Mouse (Mus musculus): Measurements from ENCODE around the gene Wdr31. TPM values are rescaled to one million over a fixed set of nuclear protein-coding genes. Genes with fewer than 3 reads are reported as not detected.
A peak's percentile ranks its signal among the peaks of the same experiment; 100 is the strongest.

Wdr31 gene
- polyA plus RNA-seq, 1 experiment from 2014 or later = 6.8 TPM

- H3K4me1 ChIP-seq (ENCODE audit: control insufficient read depth, insufficient read depth, low read length) = peaks cover 10% of the 10 kb centered on the region; the same call in 1 of the 2 replicates
- H3K27ac ChIP-seq (ENCODE audit: low read length) = peak overlapping the region; percentile 92
- peak overlapping the region; percentile 78 for H3K4me3 ChIP-seq (replicated peaks; ENCODE audit: low read length)
- H3K4me2 ChIP-seq (ENCODE audit: low read depth, low read length) = peak overlapping the region; percentile 76
- peaks cover 14% of the 10 kb centered on the region; the same call in 1 of the 2 replicates for H3K36me3 ChIP-seq (ENCODE audit: control insufficient read depth, insufficient read depth, low read length)
- peak; percentile 91 for ATAC-seq (ENCODE audit: insufficient read depth, low FRiP score)
- WGBS = 2% methylated on average over 38 of the region's 38 CpGs
- H3K9me3 ChIP-seq (replicated peaks; ENCODE audit: control insufficient read depth, low read length) = no peaks in the 10 kb centered on the region
- no peaks in the 10 kb centered on the region for H3K27me3 ChIP-seq (ENCODE audit: control insufficient read depth, insufficient read depth, low read length)
- peak overlapping the region; percentile 84 for H3K9ac ChIP-seq (ENCODE audit: low read length)
These were observed 31.5 kb upstream of the Wdr31 start for GRCm38 (mm10) chr4:62501964-62502732.

DNA sequence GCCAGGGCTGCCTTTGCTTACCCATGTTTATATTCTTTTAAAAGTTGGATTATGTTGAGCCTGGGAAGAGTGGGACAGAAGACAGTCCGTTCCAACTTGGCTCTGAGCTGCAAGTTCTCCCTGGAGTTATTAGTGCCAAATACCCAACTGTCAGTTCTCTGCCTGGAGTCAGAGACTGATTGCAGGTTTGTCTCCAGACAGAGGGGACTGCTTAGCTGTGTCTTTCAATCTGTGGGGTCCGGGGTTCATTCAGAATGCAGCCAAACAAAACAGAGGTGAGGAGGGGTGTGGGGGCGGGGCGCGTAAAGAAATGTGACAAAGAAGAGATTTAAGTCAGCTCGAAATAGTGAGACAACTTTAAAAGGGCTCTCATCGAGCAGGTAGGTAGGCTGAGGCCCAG lies 30.8 kb upstream of the Wdr31 start:
- Histone ChIP-seq H3K4me3 (replicated peaks; ENCODE audit: low read length) (peak overlapping the region; percentile 78), H3K9ac (ENCODE audit: low read length) (peak overlapping the region; percentile 84), H3K36me3 (ENCODE audit: control insufficient read depth, insufficient read depth, low read length) (peaks cover 14% of the 10 kb centered on the region; the same call in 1 of the 2 replicates), H3K9me3 (replicated peaks; ENCODE audit: control insufficient read depth, low read length) (no peaks in the 10 kb centered on the region), H3K27me3 (ENCODE audit: control insufficient read depth, insufficient read depth, low read length) (no peaks in the 10 kb centered on the region), H3K4me1 (ENCODE audit: control insufficient read depth, insufficient read depth, low read length) (peaks cover 14% of the 10 kb centered on the region; the same call in 1 of the 2 replicates), H3K4me2 (ENCODE audit: low read depth, low read length) (peak overlapping the region; percentile 76), H3K27ac (ENCODE audit: low read length) (peak overlapping the region; percentile 92)
- peak; percentile 28; the same call in 1 of the 2 replicates for ATAC-seq (ENCODE audit: insufficient read depth, low FRiP score)
- under 1% methylated on average over 7 of the region's 7 CpGs for WGBS

DNA sequence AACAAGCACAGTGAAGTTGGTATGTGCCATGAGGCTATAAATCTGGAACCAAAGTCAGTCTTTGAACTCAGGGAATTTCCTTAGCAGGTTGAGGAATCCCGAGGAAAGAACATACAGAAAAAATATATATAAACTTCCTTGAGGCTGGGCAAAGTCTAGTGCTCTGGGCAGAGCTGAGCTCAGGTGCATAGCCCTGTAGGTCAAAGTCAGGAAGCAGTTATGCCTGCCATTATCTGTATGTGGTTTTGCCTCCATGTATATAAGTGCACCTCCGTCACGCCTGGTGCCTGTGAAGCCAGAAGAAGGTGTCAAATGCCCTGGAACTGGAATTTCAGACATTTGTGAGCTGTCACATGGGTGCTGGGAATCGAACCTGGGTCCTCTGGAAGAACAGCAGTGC lies 30.1 kb upstream of the Wdr31 start:
- ATAC-seq (ENCODE audit: insufficient read depth, low FRiP score) = no peak
- no peak overlapping the region for H3K9ac ChIP-seq (ENCODE audit: low read length)

DNA sequence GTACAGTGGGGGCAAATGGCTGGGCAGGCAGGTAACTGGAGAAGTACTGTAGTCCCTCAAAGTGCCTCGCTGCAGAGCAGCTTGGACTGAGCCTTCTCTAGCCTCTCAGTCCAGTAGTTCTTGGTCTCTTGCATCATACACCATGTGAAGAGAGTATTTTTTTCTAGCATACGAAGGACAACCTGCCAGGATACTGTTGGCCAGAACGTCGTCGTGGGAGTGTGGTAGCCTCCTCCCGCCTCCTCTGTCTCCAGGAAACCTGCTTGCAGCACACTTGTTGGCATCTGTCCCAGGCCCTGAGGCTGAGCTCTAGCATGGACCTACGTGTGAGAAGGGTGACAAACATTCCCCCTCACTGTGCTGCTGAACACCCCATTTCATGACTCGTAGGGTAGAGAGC lies 26.1 kb upstream of the Wdr31 start:
- no peaks in the 10 kb centered on the region for H3K27me3 ChIP-seq (ENCODE audit: control insufficient read depth, insufficient read depth, low read length)
- H3K27ac ChIP-seq (ENCODE audit: low read length) = no peak overlapping the region
- H3K4me3 ChIP-seq (replicated peaks; ENCODE audit: low read length) = no peak overlapping the region
- ATAC-seq (ENCODE audit: insufficient read depth, low FRiP score) = no peak
- H3K9me3 ChIP-seq (replicated peaks; ENCODE audit: control insufficient read depth, low read length) = no peaks in the 10 kb centered on the region
- 46% methylated on average over 8 of the region's 8 CpGs for WGBS
- peaks cover 13% of the 10 kb centered on the region; the same call in 1 of the 2 replicates for H3K4me1 ChIP-seq (ENCODE audit: control insufficient read depth, insufficient read depth, low read length)
- H3K36me3 ChIP-seq (ENCODE audit: control insufficient read depth, insufficient read depth, low read length) = peaks cover 14% of the 10 kb centered on the region; the same call in 1 of the 2 replicates
- no peak overlapping the region for H3K4me2 ChIP-seq (ENCODE audit: low read depth, low read length)
- no peak overlapping the region for H3K9ac ChIP-seq (ENCODE audit: low read length)

More for the DNA sequence above, 30.1 kb upstream of the Wdr31 start:
- Histone ChIP-seq H3K27ac (ENCODE audit: low read length) (peak overlapping the region; percentile 92), H3K36me3 (ENCODE audit: control insufficient read depth, insufficient read depth, low read length) (peaks cover 14% of the 10 kb centered on the region; the same call in 1 of the 2 replicates), H3K4me1 (ENCODE audit: control insufficient read depth, insufficient read depth, low read length) (peaks cover 18% of the 10 kb centered on the region; the same call in 1 of the 2 replicates), H3K4me2 (ENCODE audit: low read depth, low read length) (peak overlapping the region; percentile 76), H3K9me3 (replicated peaks; ENCODE audit: control insufficient read depth, low read length) (no peaks in the 10 kb centered on the region), H3K4me3 (replicated peaks; ENCODE audit: low read length) (peak overlapping the region; percentile 21), H3K27me3 (ENCODE audit: control insufficient read depth, insufficient read depth, low read length) (no peaks in the 10 kb centered on the region)
- WGBS = 71% methylated on average over 4 of the region's 4 CpGs

DNA sequence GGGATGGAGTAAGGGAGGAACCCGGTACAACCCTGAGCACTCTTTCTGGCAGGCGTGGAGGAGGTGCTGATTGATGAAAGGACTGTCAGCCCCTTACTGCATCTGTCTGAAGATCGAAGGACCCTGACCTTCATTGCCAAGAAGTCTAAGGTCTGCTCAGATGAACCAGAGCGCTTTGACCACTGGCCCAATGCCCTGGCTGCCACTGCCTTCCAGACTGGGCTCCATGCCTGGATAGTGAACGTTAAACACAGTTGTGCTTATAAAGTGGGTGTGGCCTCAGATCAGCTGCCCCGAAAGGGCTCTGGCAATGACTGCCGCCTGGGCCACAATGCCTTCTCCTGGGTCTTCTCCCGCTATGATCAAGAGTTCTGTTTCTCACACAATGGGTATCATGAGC lies 25.2 kb upstream of the Wdr31 start:
- H3K27me3 ChIP-seq (ENCODE audit: control insufficient read depth, insufficient read depth, low read length) = no peaks in the 10 kb centered on the region
- no peaks in the 10 kb centered on the region for H3K9me3 ChIP-seq (replicated peaks; ENCODE audit: control insufficient read depth, low read length)
- no peak for ATAC-seq (ENCODE audit: insufficient read depth, low FRiP score)
- peaks cover 14% of the 10 kb centered on the region; the same call in 1 of the 2 replicates for H3K36me3 ChIP-seq (ENCODE audit: control insufficient read depth, insufficient read depth, low read length)
- peaks cover 12% of the 10 kb centered on the region; the same call in 1 of the 2 replicates for H3K4me1 ChIP-seq (ENCODE audit: control insufficient read depth, insufficient read depth, low read length)
- H3K9ac ChIP-seq (ENCODE audit: low read length) = no peak overlapping the region
- WGBS = 63% methylated on average over 8 of the region's 8 CpGs
- H3K27ac ChIP-seq (ENCODE audit: low read length) = no peak overlapping the region
- H3K4me3 ChIP-seq (replicated peaks; ENCODE audit: low read length) = no peak overlapping the region
- no peak overlapping the region for H3K4me2 ChIP-seq (ENCODE audit: low read depth, low read length)

GRCm38 (mm10) chr4:62494230-62494629 lies 23.5 kb upstream of the Wdr31 start:
- Histone ChIP-seq H3K27ac (ENCODE audit: low read length) (no peak overlapping the region), H3K9ac (ENCODE audit: low read length) (no peak overlapping the region), H3K4me3 (replicated peaks; ENCODE audit: low read length) (no peak overlapping the region), H3K4me2 (ENCODE audit: low read depth, low read length) (no peak overlapping the region), H3K4me1 (ENCODE audit: control insufficient read depth, insufficient read depth, low read length) (peaks cover 9% of the 10 kb centered on the region; the same call in 1 of the 2 replicates), H3K27me3 (ENCODE audit: control insufficient read depth, insufficient read depth, low read length) (no peaks in the 10 kb centered on the region), H3K36me3 (ENCODE audit: control insufficient read depth, insufficient read depth, low read length) (peaks cover 7% of the 10 kb centered on the region; the same call in 1 of the 2 replicates), H3K9me3 (replicated peaks; ENCODE audit: control insufficient read depth, low read length) (no peaks in the 10 kb centered on the region)
- 65% methylated on average over 9 of the region's 9 CpGs for WGBS
- ATAC-seq (ENCODE audit: insufficient read depth, low FRiP score) = no peak

DNA sequence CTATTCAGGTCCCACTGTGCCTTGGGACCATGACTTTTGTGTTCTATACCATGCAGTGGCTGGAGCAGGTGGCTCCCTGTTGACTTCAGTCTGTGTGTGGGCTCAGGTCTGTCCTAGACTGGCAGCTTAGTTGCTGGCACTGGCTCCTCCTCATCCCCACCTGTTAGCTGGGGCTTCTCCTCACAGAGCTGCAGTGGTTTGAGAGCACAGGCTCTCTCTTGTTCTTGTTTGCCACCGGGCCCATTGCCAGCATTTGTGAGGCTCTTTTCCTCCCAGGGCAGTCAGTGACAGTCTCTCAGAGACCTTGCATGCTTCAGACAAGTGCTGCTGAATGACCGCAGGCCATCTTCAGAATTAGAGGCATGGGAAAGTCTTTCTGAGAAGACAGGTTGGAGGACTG lies 22.0 kb upstream of the Wdr31 start:
- no peak overlapping the region for H3K4me2 ChIP-seq (ENCODE audit: low read depth, low read length)

GRCm38 (mm10) chr4:62487914-62488313 lies 17.2 kb upstream of the Wdr31 start:
- no peaks in the 10 kb centered on the region for H3K27me3 ChIP-seq (ENCODE audit: control insufficient read depth, insufficient read depth, low read length)
- no peak overlapping the region for H3K4me3 ChIP-seq (replicated peaks; ENCODE audit: low read length)
- H3K4me2 ChIP-seq (ENCODE audit: low read depth, low read length) = no peak overlapping the region
- H3K9me3 ChIP-seq (replicated peaks; ENCODE audit: control insufficient read depth, low read length) = no peaks in the 10 kb centered on the region
- no peak overlapping the region for H3K9ac ChIP-seq (ENCODE audit: low read length)
- peaks cover 3% of the 10 kb centered on the region; the same call in 1 of the 2 replicates for H3K4me1 ChIP-seq (ENCODE audit: control insufficient read depth, insufficient read depth, low read length)
- ATAC-seq (ENCODE audit: insufficient read depth, low FRiP score) = no peak
- H3K27ac ChIP-seq (ENCODE audit: low read length) = no peak overlapping the region
- H3K36me3 ChIP-seq (ENCODE audit: control insufficient read depth, insufficient read depth, low read length) = no peaks in the 10 kb centered on the region
- WGBS = 89% methylated on average over 2 of the region's 2 CpGs

More for the DNA sequence above, 22.0 kb upstream of the Wdr31 start:
- no peak overlapping the region for H3K9ac ChIP-seq (ENCODE audit: low read length)
- peaks cover 9% of the 10 kb centered on the region; the same call in 1 of the 2 replicates for H3K4me1 ChIP-seq (ENCODE audit: control insufficient read depth, insufficient read depth, low read length)
- no peaks in the 10 kb centered on the region for H3K9me3 ChIP-seq (replicated peaks; ENCODE audit: control insufficient read depth, low read length)
- 78% methylated on average over 2 of the region's 2 CpGs for WGBS
- no peaks in the 10 kb centered on the region for H3K36me3 ChIP-seq (ENCODE audit: control insufficient read depth, insufficient read depth, low read length)
- H3K27ac ChIP-seq (ENCODE audit: low read length) = no peak overlapping the region
- ATAC-seq (ENCODE audit: insufficient read depth, low FRiP score) = no peak
- H3K27me3 ChIP-seq (ENCODE audit: control insufficient read depth, insufficient read depth, low read length) = no peaks in the 10 kb centered on the region
- H3K4me3 ChIP-seq (replicated peaks; ENCODE audit: low read length) = no peak overlapping the region

GRCm38 (mm10) chr4:62487172-62487571 lies 16.5 kb upstream of the Wdr31 start:
- no peak overlapping the region for H3K4me3 ChIP-seq (replicated peaks; ENCODE audit: low read length)
- H3K9ac ChIP-seq (ENCODE audit: low read length) = no peak overlapping the region
- peaks cover 3% of the 10 kb centered on the region; the same call in 1 of the 2 replicates for H3K4me1 ChIP-seq (ENCODE audit: control insufficient read depth, insufficient read depth, low read length)
- H3K27me3 ChIP-seq (ENCODE audit: control insufficient read depth, insufficient read depth, low read length) = no peaks in the 10 kb centered on the region
- H3K36me3 ChIP-seq (ENCODE audit: control insufficient read depth, insufficient read depth, low read length) = no peaks in the 10 kb centered on the region
- 82% methylated on average over 5 of the region's 5 CpGs for WGBS
- H3K4me2 ChIP-seq (ENCODE audit: low read depth, low read length) = no peak overlapping the region
- H3K9me3 ChIP-seq (replicated peaks; ENCODE audit: control insufficient read depth, low read length) = no peaks in the 10 kb centered on the region
- ATAC-seq (ENCODE audit: insufficient read depth, low FRiP score) = no peak
- no peak overlapping the region for H3K27ac ChIP-seq (ENCODE audit: low read length)
